Mouse (Mus musculus) forebrain, embryonic 14.5 days (tissue): ENCODE data around the gene Rad51d. TPM values are rescaled to one million over a fixed set of nuclear protein-coding genes. Genes with fewer than 3 reads are reported as not detected.

Source experiments
- ATAC-seq: fragments of 200-750 bp; cut with Nextera tagmentation; 2 replicates; pipeline ENCODE4 v1.8.0; 2017; ENCODE audit warnings: mild to moderate bottlenecking, moderate library complexity
- DNase-seq: peaks from one replicate; pipeline ENCODE4 v3.0.0-alpha.2; 2015; ENCODE audit warnings: low spot score
- H3K27ac ChIP-seq: fragments of 300-500 bp; sonication (generic); 2 replicates; pipeline ENCODE4 v1.5.1; 2014; ENCODE audit warnings: low read depth, mild to moderate bottlenecking, control low read depth, low read length, moderate library complexity
- H3K27me3 ChIP-seq: fragments of 300-500 bp; sonication (generic); replicated peaks from 2 replicates; pipeline ENCODE4 v1.6.1; 2014; ENCODE audit warnings: low read length, control low read depth, mixed read lengths; ENCODE audit not compliant: control insufficient read depth, insufficient read depth
- H3K36me3 ChIP-seq: fragments of 300-500 bp; sonication (generic); 2 replicates; pipeline ENCODE4 v1.6.1; 2014; ENCODE audit warnings: low read length, control low read depth; ENCODE audit not compliant: control insufficient read depth, insufficient read depth
- H3K4me1 ChIP-seq: fragments of 300-500 bp; sonication (generic); 2 replicates; pipeline ENCODE4 v1.6.1; 2014; ENCODE audit warnings: antibody characterized with exemption, low read length, control low read depth; ENCODE audit not compliant: control insufficient read depth, insufficient read depth
- H3K4me2 ChIP-seq: fragments of 300-500 bp; sonication (generic); 2 replicates; pipeline ENCODE4 v1.6.1; 2014; ENCODE audit warnings: mild to moderate bottlenecking, control low read depth, low read length
- H3K4me3 ChIP-seq: fragments of 300-500 bp; sonication (generic); 2 replicates; pipeline ENCODE4 v1.5.1; 2014; ENCODE audit warnings: low read depth, low read length, control low read depth
- H3K9ac ChIP-seq: fragments of 300-500 bp; sonication (generic); 2 replicates; pipeline ENCODE4 v1.6.1; 2014; ENCODE audit warnings: mild to moderate bottlenecking, low read length, control low read depth, moderate library complexity
- H3K9me3 ChIP-seq: fragments of 300-500 bp; sonication (generic); replicated peaks from 2 replicates; pipeline ENCODE4 v1.6.1; 2016; ENCODE audit warnings: low read length, control low read depth, mixed read lengths; ENCODE audit not compliant: control insufficient read depth
- WGBS: fragments of 180-500 bp; shearing (Covaris S2); extraction: QIAGEN DNeasy Blood & Tissue Kit; methylation state at CpG from one replicate; pipeline ENCODE4 v1.1.7; 2014; 5-methylcytosine and 5-hydroxymethylcytosine counted together
- polyA plus RNA-seq: library from polyadenylated mRNA; unstranded; fragments of >200 nt; fragmentation: Nextera tagmentation; extraction: Ambion mirVana; gene quantifications from 2 replicates; pipeline ENCODE4 v1.2.1, GENCODE M21; 2014

Gene Rad51d
- polyA plus RNA-seq, 1 experiment from 2014 or later = 14.2 TPM

- Histone ChIP-seq H3K4me3 (no peak overlapping the region), H3K36me3 (no peaks in the 10 kb centered on the region), H3K27ac (no peak overlapping the region), H3K9ac (no peak overlapping the region), H3K4me2 (peak overlapping the region; percentile 33), H3K4me1 (peaks cover 8% of the 10 kb centered on the region), H3K9me3 (no peaks in the 10 kb centered on the region), H3K27me3 (no peaks in the 10 kb centered on the region)
- DNase-seq = peak; percentile 70
- ATAC-seq = peak; percentile 62; the same call in 1 of the 2 replicates
- WGBS = 10% methylated on average over 10 of the region's 10 CpGs
Measured at GRCm38 (mm10) chr11:82831008-82831893, 59.2 kb downstream of the Rad51d start.

- Histone ChIP-seq H3K27me3 (no peaks in the 10 kb centered on the region), H3K4me1 (peaks cover 8% of the 10 kb centered on the region), H3K4me3 (no peak overlapping the region), H3K9me3 (no peaks in the 10 kb centered on the region), H3K27ac (no peak overlapping the region), H3K4me2 (no peak overlapping the region), H3K36me3 (no peaks in the 10 kb centered on the region), H3K9ac (no peak overlapping the region)
- ATAC-seq (no peak), DNase-seq (no peak)
Measured at GRCm38 (mm10) chr11:82826818-82827217, 63.6 kb downstream of the Rad51d start.

Other genes with a start within 250 kb of the Rad51d start
- 0.22 and 0.27 TPM in 2 replicates for gene Cct6b, start 126.3 kb downstream of the Rad51d start, polyA plus RNA-seq
- 34.5 and 38.3 TPM in 2 replicates for gene Zfp830, start 126.3 kb downstream of the Rad51d start, polyA plus RNA-seq
- 32.4 and 36.2 TPM in 2 replicates for gene Lig3, start 109.5 kb downstream of the Rad51d start, polyA plus RNA-seq
- gene Rffl, start 19.4 kb downstream of the Rad51d start, polyA plus RNA-seq = 8.4 and 9.8 TPM in 2 replicates
- 0.18 and 0.48 TPM in 2 replicates for gene Fndc8, start 1.5 kb upstream of the Rad51d start, polyA plus RNA-seq
- 23.4 and 25.7 TPM in 2 replicates for gene Nle1, start 17.8 kb upstream of the Rad51d start, polyA plus RNA-seq
- gene Unc45b, start 19.9 kb upstream of the Rad51d start, polyA plus RNA-seq = 0.38 and 1.1 TPM in 2 replicates
- gene Slfn5, start 60.7 kb upstream of the Rad51d start, polyA plus RNA-seq = 0.41 and 0.52 TPM in 2 replicates
- gene Slfn9, start 101.2 kb upstream of the Rad51d start, polyA plus RNA-seq = 5.1 and 5.9 TPM in 2 replicates
- 0.13 and 0.30 TPM in 2 replicates for gene Slfn8, start 130.2 kb upstream of the Rad51d start, polyA plus RNA-seq
- gene Slfn2, start 174.5 kb upstream of the Rad51d start, polyA plus RNA-seq = 1.1 and 1.4 TPM in 2 replicates
- not detected in 2 replicates for gene Slfn1, start 226.2 kb upstream of the Rad51d start, polyA plus RNA-seq